ENCODE assay signal across 11 mouse cellular contexts in genomic region chr15:92087691-92088286, GRCm38 (mm10). TPM values are rescaled to one million over a fixed set of nuclear protein-coding genes. Genes with fewer than 3 reads are reported as not detected.
DNase-seq lines count a peak whose midpoint lies in the region; ATAC-seq and TF ChIP-seq lines count a peak whose summit lies in the region.
"Had no signal": no experiment of that assay in that cellular context is flagged by ENCODE, and none has a peak within 500 bp of the region (broad histone marks: within the 10 kb centered on the region; RNA-seq: fewer than 3 reads in every experiment).

No protein-coding gene starts in this region.

- H3K4me1 ChIP-seq in forebrain, embryonic 11.5 days (replicated peaks; ENCODE audit: control insufficient read depth, insufficient read depth, low read length), result no peaks in the 10 kb centered on the region; the same call in 1 of the 2 replicates
- H3K4me1 ChIP-seq in kidney, embryonic 15.5 days, result 0 out of 2 replicates have a peak, but pooled peaks cover 3% of the 10 kb centered on the region
- no peaks in the 10 kb centered on the region for H3K4me1 ChIP-seq in midbrain, postnatal 0 days (ENCODE audit: insufficient read depth, low read length)
- H3K4me1 ChIP-seq: limb, embryonic 12.5 days had no signal

- no peak overlapping the region for H3K9ac ChIP-seq in forebrain, embryonic 11.5 days (ENCODE audit: low read length)
- no peak overlapping the region for H3K9ac ChIP-seq in kidney, embryonic 15.5 days
- H3K9ac ChIP-seq in midbrain, postnatal 0 days (replicated peaks; ENCODE audit: low read length, poor library complexity, severe bottlenecking), result no peak overlapping the region
- H3K9ac ChIP-seq: limb, embryonic 12.5 days had no signal

- DNase-seq in cerebellum, postnatal 10 days, result peak; percentile 15 to 25
- no peak for DNase-seq in cerebellum, adult 8-10 months
- peak; percentile 54 for DNase-seq in forebrain, embryonic 11.5 days (ENCODE audit: low spot score)
- DNase-seq in midbrain, postnatal 0 days (ENCODE audit: low spot score), result peak; percentile 66
- no peak for DNase-seq in MN1 (ENCODE audit: low spot score)
- DNase-seq in frontal cortex, postnatal 25 days (ENCODE audit: low spot score in 2 of 2), result no peak
- no peak for DNase-seq in left cerebral cortex, adult 2 months (ENCODE audit: extremely low spot score in 1 of 2, low spot score in 2 of 2)
- DNase-seq: lung, adult 2 months had no signal

- intact Hi-C loops in left cerebral cortex, adult 2 months (cut with DNase I), result no loop called here

- 9% methylated on average over 6 of the region's 6 CpGs for WGBS in forebrain, embryonic 11.5 days
- 27% methylated on average over 6 of the region's 6 CpGs for WGBS in kidney, embryonic 15.5 days
- 25% methylated on average over 6 of the region's 6 CpGs for WGBS in midbrain, postnatal 0 days

- no peaks in the 10 kb centered on the region for H3K36me3 ChIP-seq in forebrain, embryonic 11.5 days (ENCODE audit: control insufficient read depth, insufficient read depth, low read length)
- no peaks in the 10 kb centered on the region for H3K36me3 ChIP-seq in kidney, embryonic 15.5 days
- H3K36me3 ChIP-seq in midbrain, postnatal 0 days (ENCODE audit: insufficient read depth, low read length), result no peaks in the 10 kb centered on the region
- H3K36me3 ChIP-seq: limb, embryonic 12.5 days had no signal

- H3K27ac ChIP-seq in forebrain, embryonic 11.5 days (ENCODE audit: low read depth, low read length), result no peak overlapping the region
- peak overlapping the region; percentile 58; the same call in 1 of the 2 replicates for H3K27ac ChIP-seq in kidney, embryonic 15.5 days
- no peak overlapping the region for H3K27ac ChIP-seq in midbrain, postnatal 0 days (ENCODE audit: low read depth, low read length)
- H3K27ac ChIP-seq in left cerebral cortex, adult 2 months, result no peak overlapping the region
- H3K27ac ChIP-seq: limb, embryonic 12.5 days had no signal

- no peaks in the 10 kb centered on the region for H3K27me3 ChIP-seq in forebrain, embryonic 11.5 days (ENCODE audit: control insufficient read depth, insufficient read depth, low read length)
- H3K27me3 ChIP-seq in kidney, embryonic 15.5 days, result no peaks in the 10 kb centered on the region
- no peaks in the 10 kb centered on the region for H3K27me3 ChIP-seq in midbrain, postnatal 0 days (ENCODE audit: insufficient read depth, low read length)
- H3K27me3 ChIP-seq: limb, embryonic 12.5 days had no signal

- no peak for TF ChIP-seq CTCF in midbrain, postnatal 0 days (IDR thresholded peaks at IDR 0.05)
- no peak for TF ChIP-seq CTCF in left cerebral cortex, adult 2 months (IDR thresholded peaks at IDR 0.05)

- H3K4me2 ChIP-seq in forebrain, embryonic 11.5 days (ENCODE audit: low read depth, low read length, severe bottlenecking), result no peak overlapping the region
- no peak overlapping the region for H3K4me2 ChIP-seq in kidney, embryonic 15.5 days
- no peak overlapping the region for H3K4me2 ChIP-seq in midbrain, postnatal 0 days (ENCODE audit: low read depth, low read length, poor library complexity, severe bottlenecking)
- H3K4me2 ChIP-seq: limb, embryonic 12.5 days had no signal

- no peak overlapping the region for H3K4me3 ChIP-seq in forebrain, embryonic 11.5 days (ENCODE audit: low read depth, low read length)
- H3K4me3 ChIP-seq in kidney, embryonic 15.5 days (replicated peaks), result no peak overlapping the region
- no peak overlapping the region for H3K4me3 ChIP-seq in midbrain, postnatal 0 days (ENCODE audit: low read depth, low read length)
- no peak overlapping the region for H3K4me3 ChIP-seq in left cerebral cortex, adult 2 months
- H3K4me3 ChIP-seq: limb, embryonic 12.5 days had no signal

- H3K9me3 ChIP-seq in forebrain, embryonic 11.5 days (ENCODE audit: control insufficient read depth, low read length), result no peaks in the 10 kb centered on the region
- no peaks in the 10 kb centered on the region for H3K9me3 ChIP-seq in kidney, embryonic 15.5 days (replicated peaks)
- no peaks in the 10 kb centered on the region for H3K9me3 ChIP-seq in midbrain, postnatal 0 days (ENCODE audit: low read length)
- H3K9me3 ChIP-seq: limb, embryonic 12.5 days had no signal

- ATAC-seq in forebrain, embryonic 11.5 days (replicated peaks; ENCODE audit: low FRiP score), result peak; percentile 68
- peak; percentile 80 for ATAC-seq in kidney, embryonic 15.5 days (replicated peaks; ENCODE audit: low FRiP score)
- no peak for ATAC-seq in midbrain, postnatal 0 days (ENCODE audit: low FRiP score)

RNA-seq across cellular contexts. Expression of gene Cntn1, which starts 36.8 kb away (rescaled TPM):
- 2.3 and 2.8 TPM in 2 replicates for polyA plus RNA-seq in forebrain, embryonic 11.5 days (2014; fragmentation: Nextera tagmentation; extraction: Ambion mirVana)
- 1.7 and 2.0 TPM in 2 replicates for polyA plus RNA-seq in kidney, embryonic 15.5 days (2015; fragmentation: Nextera tagmentation; extraction: Ambion mirVana)
- 283 and 300 TPM in 2 replicates for total RNA-seq in midbrain, postnatal 0 days (2014; rRNA removed)
- polyA plus RNA-seq in midbrain, postnatal 0 days (2015; fragmentation: Nextera tagmentation; extraction: Ambion mirVana), result 153 and 164 TPM in 2 replicates
- 100 to 1,000 TPM; 287 to 290 TPM for total RNA-seq in left cerebral cortex, adult 2 months (2021)
- total RNA-seq: granulocyte monocyte progenitor cell, adult 5-6 weeks had no signal

Comparison
In these comparisons a context has a peak if more than half of its experiments do, and no peak if none do; other contexts are left out.
1. DNase-seq: peak in cerebellum, postnatal 10 days (2 of 2), forebrain, embryonic 11.5 days (single experiment) and midbrain, postnatal 0 days (single experiment); none in cerebellum, adult 8-10 months (single experiment), MN1 (single experiment), frontal cortex, postnatal 25 days (0 of 2) and left cerebral cortex, adult 2 months (0 of 2).
2. RNA of gene Cntn1, which starts 36.8 kb away (polyA plus RNA-seq): 153 to 164 TPM in midbrain, postnatal 0 days; 2.3 to 2.8 TPM in forebrain, embryonic 11.5 days and 1.7 to 2.0 TPM in kidney, embryonic 15.5 days; every median in the first group is over 10 times any median in the second.